8 mouse cellular contexts compared by ENCODE assay signal in genomic region chr4:128858226-128858625, GRCm38 (mm10). TPM values are rescaled to one million over a fixed set of nuclear protein-coding genes. Genes with fewer than 3 reads are reported as not detected.
DNase-seq lines count a peak whose midpoint lies in the region; ATAC-seq and TF ChIP-seq lines count a peak whose summit lies in the region.
"Not testable (repeated sequence)": the region's sequence is repeated elsewhere in the genome, so short reads cannot be mapped to it uniquely, and the experiment has no call there.

No protein-coding gene starts in this region.

- H3K27me3 ChIP-seq in ES-Bruce4 (ENCODE audit: control insufficient read depth, insufficient read depth, low read length, poor library complexity, severe bottlenecking); lung, embryonic 14.5 days (ENCODE audit: insufficient read depth, low read length): not testable (repeated sequence)

- peak; percentile 57 for TF ChIP-seq CTCF in ES-Bruce4 (IDR thresholded peaks at IDR 0.05; ENCODE audit: low read depth, low read length)
- TF ChIP-seq CTCF in embryonic fibroblast, embryonic 13.5 days (IDR thresholded peaks at IDR 0.05; ENCODE audit: borderline replicate concordance, insufficient read depth, low read length): peak; percentile 54; the same call in 1 of the 2 replicates
- peak; percentile 83 for TF ChIP-seq CTCF in lung, embryonic 14.5 days (IDR thresholded peaks at IDR 0.05; ENCODE audit: low read depth)

- intact Hi-C loops in heart, postnatal 36 days (cut with DNase I): loop anchor here (1.0 to 5.0 kb wide), 3 partner anchors 46 to 245 kb away; no protein-coding TSS in a partner anchor

- not testable (repeated sequence) for TF ChIP-seq POLR2A in ES-Bruce4 (IDR thresholded peaks at IDR 0.05; ENCODE audit: insufficient read depth, low read length); embryonic fibroblast, embryonic 13.5 days (IDR thresholded peaks at IDR 0.05; ENCODE audit: low read depth, low read length)

- not testable (repeated sequence) for H3K4me3 ChIP-seq in ES-Bruce4 (ENCODE audit: low read depth, low read length); embryonic fibroblast, embryonic 13.5 days (ENCODE audit: insufficient read depth, low read length); lung, embryonic 14.5 days (ENCODE audit: low read depth, low read length)

- not testable (repeated sequence) for ATAC-seq in lung, embryonic 14.5 days (ENCODE audit: insufficient read depth)

- H3K27ac ChIP-seq in ES-Bruce4 (ENCODE audit: insufficient read depth, low read length); embryonic fibroblast, embryonic 13.5 days (ENCODE audit: insufficient read depth, low read length); lung, embryonic 14.5 days (ENCODE audit: low read depth): not testable (repeated sequence)

- DNase-seq in c-Kit-negative CD71-positive TER-119-positive erythroid progenitor cells, embryonic 14.5 days (ENCODE audit: low read depth, low spot score): peak; percentile 61
- DNase-seq in heart, postnatal 36 days: peak; percentile 54 to 79
- DNase-seq in layer of hippocampus, adult 8-10 months (ENCODE audit: low spot score in 2 of 2): peak; percentile 40 to 64
- DNase-seq in lung, embryonic 14.5 days: peak; percentile 92
- DNase-seq in right cerebral cortex, adult 18-20 months: peak; percentile 66
- peak; percentile 67 for DNase-seq in thymus, postnatal 25 days

- not testable (repeated sequence) for H3K9ac ChIP-seq in ES-Bruce4 (ENCODE audit: low read depth, poor library complexity, severe bottlenecking); lung, embryonic 14.5 days

- not testable (repeated sequence) for TF ChIP-seq EP300 in ES-Bruce4 (IDR thresholded peaks at IDR 0.05; ENCODE audit: insufficient read depth, low read depth, low read length)

- not testable (repeated sequence) for H3K9me3 ChIP-seq in ES-Bruce4 (replicated peaks; ENCODE audit: control insufficient read depth, insufficient read depth, low read length, poor library complexity, severe bottlenecking); lung, embryonic 14.5 days (ENCODE audit: low read depth, low read length)

- H3K4me1 ChIP-seq in ES-Bruce4 (ENCODE audit: control insufficient read depth, insufficient read depth, low read length); embryonic fibroblast, embryonic 13.5 days (ENCODE audit: control insufficient read depth, insufficient read depth, low read length); lung, embryonic 14.5 days (ENCODE audit: insufficient read depth): not testable (repeated sequence)

- H3K36me3 ChIP-seq in ES-Bruce4 (ENCODE audit: control insufficient read depth, insufficient read depth, low read length, poor library complexity, severe bottlenecking); lung, embryonic 14.5 days (ENCODE audit: insufficient read depth): not testable (repeated sequence)

- not testable (repeated sequence) for H3K4me2 ChIP-seq in lung, embryonic 14.5 days

RNA-seq across cellular contexts. Expression of gene Trim62, which starts 25.2 kb away (rescaled TPM):
- polyA plus RNA-seq in ES-Bruce4 (2011; ENCODE audit: insufficient read depth, insufficient read length, low read depth, missing spikeins): 1.9 and 2.8 TPM in 2 replicates
- polyA plus RNA-seq in embryonic fibroblast, embryonic 13.5 days (2011; ENCODE audit: insufficient read length, low read depth, missing spikeins): 3.8 and 4.0 TPM in 2 replicates
- 1 to 10 TPM; 1.5 to 2.1 TPM for total RNA-seq in heart, postnatal 36 days (2021)
- 10 to 100 TPM; 14.2 to 17.7 (median 16.5) TPM for total RNA-seq in layer of hippocampus, adult 8-10 months (2022)
- 8.4 and 8.5 TPM in 2 replicates for polyA plus RNA-seq in lung, embryonic 14.5 days (2014; fragmentation: Nextera tagmentation; extraction: Ambion mirVana)

RNA-seq across cellular contexts. Expression of gene Zfp362, which starts 52.4 kb away (rescaled TPM):
- 11.6 and 12.8 TPM in 2 replicates for polyA plus RNA-seq in ES-Bruce4 (2011; ENCODE audit: insufficient read depth, insufficient read length, low read depth, missing spikeins)
- polyA plus RNA-seq in embryonic fibroblast, embryonic 13.5 days (2011; ENCODE audit: insufficient read length, low read depth, missing spikeins): 22.1 and 26.3 TPM in 2 replicates
- total RNA-seq in heart, postnatal 36 days (2021): 10 to 100 TPM; 12.5 to 14.3 TPM
- total RNA-seq in layer of hippocampus, adult 8-10 months (2022): 10 to 100 TPM; 22.1 to 28.3 (median 25.5) TPM
- 41.9 and 48.0 TPM in 2 replicates for polyA plus RNA-seq in lung, embryonic 14.5 days (2014; fragmentation: Nextera tagmentation; extraction: Ambion mirVana)
